Mouse (Mus musculus): Measurements from ENCODE around the gene Cep170. TPM values are rescaled to one million over a fixed set of nuclear protein-coding genes. Genes with fewer than 3 reads are reported as not detected.
"Not testable (repeated sequence)": the region's sequence is repeated elsewhere in the genome, so short reads cannot be mapped to it uniquely, and the experiment has no call there.

Cep170 gene
- 10 to 100 TPM; 92.1 to 95.3 TPM for total RNA-seq (2021)
- long read RNA-seq, experiment 1, partial matches to known transcripts, result 4 of 23 reads
- long read RNA-seq, experiment 1, other reads (novel, unspliced or antisense), result 17 of 23 reads
- long read RNA-seq, experiment 2, partial matches to known transcripts, result 5 of 21 reads
- long read RNA-seq, experiment 2, other reads (novel, unspliced or antisense), result 16 of 21 reads

- H3K4me3 ChIP-seq, result peak within 1 kb of the TSS; percentile 85
- intact Hi-C loops (cut with DNase I), result no loop called here
- peak; percentile 94 to 98 for DNase-seq (ENCODE audit: extremely low spot score in 1 of 2, low spot score in 2 of 2)
- no peak for TF ChIP-seq CTCF (IDR thresholded peaks at IDR 0.05)
- peak within 1 kb of the TSS; percentile 94 for H3K27ac ChIP-seq
These were observed at the start of gene Cep170 for GRCm38 (mm10) chr1:176814036-176814420. Gene Cep170 (minus strand): TSS chr1:176814067.

DNA sequence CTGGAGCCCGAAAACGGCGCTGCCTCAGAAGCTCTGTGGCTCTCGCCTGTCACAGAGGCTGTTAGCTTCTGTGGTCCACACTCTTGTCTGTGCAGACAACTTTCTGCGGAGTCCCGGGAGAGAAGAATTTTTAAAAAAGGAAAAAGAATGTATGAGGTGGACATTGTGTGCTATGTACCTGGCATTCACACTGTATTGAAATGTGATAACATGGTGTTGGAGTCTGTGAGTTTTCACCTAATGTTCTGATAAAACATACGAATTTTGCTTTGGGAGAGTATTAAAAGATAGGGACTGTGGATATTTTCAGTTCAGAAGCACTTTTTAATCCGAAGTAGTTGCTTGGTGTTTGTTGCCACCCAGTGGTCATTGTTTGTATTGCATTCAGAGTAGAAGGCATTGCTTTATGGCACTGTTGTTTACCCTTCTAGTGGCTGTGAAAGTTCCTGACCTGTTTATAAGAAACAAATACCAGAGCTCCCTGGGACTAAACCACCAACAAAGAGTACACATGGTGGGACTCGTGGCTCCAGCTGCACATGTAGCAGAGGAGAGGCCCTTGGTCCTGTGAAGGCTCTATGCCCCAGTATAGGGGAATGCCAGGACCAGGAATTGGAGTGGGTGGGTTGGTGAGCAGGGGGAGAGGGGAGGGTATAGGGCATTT lies 48.2 kb upstream of the Cep170 start:
- DNase-seq (ENCODE audit: extremely low spot score in 1 of 2, low spot score in 2 of 2), result peak; percentile 65 to 69
- intact Hi-C loops (cut with DNase I), result loop anchor here (1.0 to 10.0 kb wide), 3 partner anchors 100 to 637 kb away; no protein-coding TSS in a partner anchor
- Histone ChIP-seq H3K27ac (no peak overlapping the region), H3K4me3 (no peak overlapping the region)
- peak; percentile 92 for TF ChIP-seq CTCF (IDR thresholded peaks at IDR 0.05)

- TF ChIP-seq CTCF (IDR thresholded peaks at IDR 0.05), result no peak
- Histone ChIP-seq H3K4me3 (no peak overlapping the region), H3K27ac (no peak overlapping the region)
- intact Hi-C loops (cut with DNase I), result no loop called here
- DNase-seq (ENCODE audit: extremely low spot score in 1 of 2, low spot score in 2 of 2), result no peak
These were observed 39.1 kb upstream of the Cep170 start for GRCm38 (mm10) chr1:176852813-176853590.

GRCm38 (mm10) chr1:176851401-176851800 lies 37.5 kb upstream of the Cep170 start:
- H3K27ac ChIP-seq, result no peak overlapping the region
- TF ChIP-seq CTCF (IDR thresholded peaks at IDR 0.05), result no peak
- H3K4me3 ChIP-seq, result no peak overlapping the region
- intact Hi-C loops (cut with DNase I), result no loop called here
- no peak for DNase-seq (ENCODE audit: extremely low spot score in 1 of 2, low spot score in 2 of 2)

GRCm38 (mm10) chr1:176849377-176849776 lies 35.5 kb upstream of the Cep170 start:
- intact Hi-C loops (cut with DNase I), result loop anchor here (5.0 kb wide), 1 partner anchor 92 kb away; no protein-coding TSS in a partner anchor
- Histone ChIP-seq H3K27ac (no peak overlapping the region), H3K4me3 (no peak overlapping the region)
- DNase-seq (ENCODE audit: extremely low spot score in 1 of 2, low spot score in 2 of 2), result no peak
- TF ChIP-seq CTCF (IDR thresholded peaks at IDR 0.05), result no peak

- intact Hi-C loops (cut with DNase I), result loop anchor here (5.0 kb wide), 1 partner anchor 91 kb away; no protein-coding TSS in a partner anchor
- no peak for TF ChIP-seq CTCF (IDR thresholded peaks at IDR 0.05)
- no peak overlapping the region for H3K27ac ChIP-seq
- no peak for DNase-seq (ENCODE audit: extremely low spot score in 1 of 2, low spot score in 2 of 2)
- H3K4me3 ChIP-seq, result no peak overlapping the region
These were observed 34.9 kb upstream of the Cep170 start for GRCm38 (mm10) chr1:176848613-176849290.

DNA sequence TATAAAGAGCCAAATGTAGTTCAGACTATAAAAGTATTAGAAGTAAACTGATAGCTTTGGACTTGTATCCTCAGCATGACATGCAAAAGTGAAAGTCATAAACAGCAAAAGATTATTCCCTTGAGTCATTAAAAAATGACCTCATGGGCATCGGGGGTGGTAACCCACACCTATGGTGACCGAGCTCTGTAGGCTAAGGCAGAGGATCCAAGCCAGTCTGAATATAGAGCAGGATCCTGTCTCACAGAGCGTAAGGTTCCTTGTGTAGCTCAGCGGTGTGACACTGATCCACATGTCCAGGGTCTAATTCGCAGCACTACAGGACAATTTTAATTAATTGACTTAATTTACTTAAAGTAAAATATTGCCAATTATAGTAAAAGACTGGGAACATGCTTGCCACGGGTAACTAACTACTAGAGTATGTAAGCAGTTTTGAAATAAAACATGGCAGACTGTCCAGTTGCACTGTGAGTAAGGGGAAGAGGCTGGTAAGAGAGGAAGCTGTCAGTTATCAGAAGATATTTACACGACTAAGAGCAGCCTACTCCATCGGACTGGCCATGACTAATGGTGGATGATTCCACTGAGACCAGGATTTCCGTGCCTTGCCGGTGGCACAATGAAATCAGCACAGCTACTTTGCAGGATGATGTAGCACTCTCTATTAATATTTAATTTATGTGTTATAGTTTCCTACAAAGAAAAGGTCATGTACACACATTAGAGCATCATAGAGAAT lies 33.4 kb upstream of the Cep170 start:
- intact Hi-C loops (cut with DNase I), result loop anchor here (5.0 kb wide), 1 partner anchor 90 kb away; no protein-coding TSS in a partner anchor
- DNase-seq (ENCODE audit: extremely low spot score in 1 of 2, low spot score in 2 of 2), result no peak
- no peak for TF ChIP-seq CTCF (IDR thresholded peaks at IDR 0.05)
- no peak overlapping the region for H3K27ac ChIP-seq
- no peak overlapping the region for H3K4me3 ChIP-seq

DNA sequence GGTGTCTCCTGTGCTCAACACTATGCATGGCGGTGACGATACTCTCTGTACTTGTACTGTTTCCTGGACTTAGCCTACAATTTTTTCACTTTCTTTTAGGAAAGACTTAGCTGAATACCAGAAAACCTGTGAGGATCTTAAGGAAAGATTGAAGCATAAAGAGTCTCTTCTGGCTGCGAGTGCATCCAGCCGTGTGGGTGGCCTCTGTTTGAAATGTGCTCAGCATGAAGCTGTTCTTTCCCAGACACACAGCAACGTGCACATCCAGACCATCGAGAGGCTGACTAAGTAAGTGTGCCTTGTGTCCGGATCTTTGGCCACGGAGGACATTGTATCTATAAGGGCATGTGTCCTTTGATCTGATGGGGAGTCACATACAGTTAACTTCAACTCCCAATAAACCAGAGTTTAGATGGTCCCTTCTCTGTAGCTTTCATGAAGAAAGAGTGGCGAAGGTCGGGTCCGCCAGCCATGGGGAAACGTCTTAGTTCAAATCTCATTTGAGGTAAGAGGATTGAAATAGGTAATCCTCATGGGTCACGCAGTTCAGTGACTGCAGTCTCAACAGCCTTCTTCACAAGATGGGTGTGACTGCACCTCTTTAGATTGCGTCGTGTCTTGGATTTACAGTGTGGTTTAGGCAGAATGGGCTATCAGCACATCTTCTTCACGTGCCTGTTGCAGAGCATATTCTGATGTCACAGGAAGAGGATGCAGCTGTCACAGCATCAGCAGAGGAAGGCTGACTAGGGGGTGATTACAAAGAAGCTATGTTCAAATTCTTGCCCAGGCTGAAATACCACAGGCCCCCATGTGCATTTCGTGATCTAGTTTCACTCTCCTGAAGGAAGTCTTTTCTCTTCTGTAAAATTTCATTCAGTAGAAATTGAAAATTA lies 31.5 kb upstream of the Cep170 start:
- Histone ChIP-seq H3K4me3 (no peak overlapping the region), H3K27ac (no peak overlapping the region)
- TF ChIP-seq CTCF (IDR thresholded peaks at IDR 0.05), result no peak
- DNase-seq (ENCODE audit: extremely low spot score in 1 of 2, low spot score in 2 of 2), result no peak
- intact Hi-C loops (cut with DNase I), result loop anchor here (5.0 kb wide), 1 partner anchor 88 kb away; no protein-coding TSS in a partner anchor

DNA sequence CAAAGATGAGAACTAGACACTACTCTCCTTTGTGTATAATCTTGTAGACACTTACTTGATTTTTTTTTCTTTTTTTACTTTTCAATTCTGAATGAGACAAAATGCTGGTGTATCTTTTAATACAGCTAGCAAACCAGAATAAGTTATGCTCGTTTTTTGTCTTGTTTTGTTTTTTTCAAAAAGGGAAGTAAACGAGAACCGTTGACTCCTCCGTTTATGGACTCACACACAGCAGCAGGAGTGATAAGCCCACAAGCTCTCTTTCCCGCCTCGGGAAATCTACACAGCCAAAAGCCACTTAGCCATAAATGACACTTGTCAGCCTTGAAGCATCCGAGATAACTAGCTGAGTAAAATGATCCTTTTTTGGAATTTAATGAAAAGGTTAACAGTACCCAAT lies 22.7 kb upstream of the Cep170 start:
- DNase-seq (ENCODE audit: extremely low spot score in 1 of 2, low spot score in 2 of 2); intact Hi-C loops (cut with DNase I); H3K4me3 ChIP-seq: not testable (repeated sequence)

More for the DNA sequence above, 22.7 kb upstream of the Cep170 start:
- H3K27ac ChIP-seq, result not testable (repeated sequence)

Measured in left cerebral cortex, adult 2 months (tissue).